Mouse (Mus musculus) forebrain, embryonic 14.5 days (tissue): ENCODE data around the gene Zfp729a. TPM values are rescaled to one million over a fixed set of nuclear protein-coding genes. Genes with fewer than 3 reads are reported as not detected.
A peak's percentile ranks its signal among the peaks of the same experiment; 100 is the strongest.
"Not testable (repeated sequence)": the region's sequence is repeated elsewhere in the genome, so short reads cannot be mapped to it uniquely, and the experiment has no call there.

Experiments
- ATAC-seq: fragments of 200-750 bp; cut with Nextera tagmentation; 2 replicates; pipeline ENCODE4 v1.8.0; 2017; ENCODE audit warnings: mild to moderate bottlenecking, moderate library complexity
- DNase-seq: peaks from one replicate; pipeline ENCODE4 v3.0.0-alpha.2; 2015; ENCODE audit warnings: low spot score
- H3K27ac ChIP-seq: fragments of 300-500 bp; sonication (generic); 2 replicates; pipeline ENCODE4 v1.5.1; 2014; ENCODE audit warnings: low read depth, mild to moderate bottlenecking, control low read depth, low read length, moderate library complexity
- H3K27me3 ChIP-seq: fragments of 300-500 bp; sonication (generic); replicated peaks from 2 replicates; pipeline ENCODE4 v1.6.1; 2014; ENCODE audit warnings: low read length, control low read depth, mixed read lengths; ENCODE audit not compliant: control insufficient read depth, insufficient read depth
- H3K36me3 ChIP-seq: fragments of 300-500 bp; sonication (generic); 2 replicates; pipeline ENCODE4 v1.6.1; 2014; ENCODE audit warnings: low read length, control low read depth; ENCODE audit not compliant: control insufficient read depth, insufficient read depth
- H3K4me1 ChIP-seq: fragments of 300-500 bp; sonication (generic); 2 replicates; pipeline ENCODE4 v1.6.1; 2014; ENCODE audit warnings: antibody characterized with exemption, low read length, control low read depth; ENCODE audit not compliant: control insufficient read depth, insufficient read depth
- H3K4me2 ChIP-seq: fragments of 300-500 bp; sonication (generic); 2 replicates; pipeline ENCODE4 v1.6.1; 2014; ENCODE audit warnings: mild to moderate bottlenecking, control low read depth, low read length
- H3K4me3 ChIP-seq: fragments of 300-500 bp; sonication (generic); 2 replicates; pipeline ENCODE4 v1.5.1; 2014; ENCODE audit warnings: low read depth, low read length, control low read depth
- H3K9ac ChIP-seq: fragments of 300-500 bp; sonication (generic); 2 replicates; pipeline ENCODE4 v1.6.1; 2014; ENCODE audit warnings: mild to moderate bottlenecking, low read length, control low read depth, moderate library complexity
- H3K9me3 ChIP-seq: fragments of 300-500 bp; sonication (generic); replicated peaks from 2 replicates; pipeline ENCODE4 v1.6.1; 2016; ENCODE audit warnings: low read length, control low read depth, mixed read lengths; ENCODE audit not compliant: control insufficient read depth
- WGBS: fragments of 180-500 bp; shearing (Covaris S2); extraction: QIAGEN DNeasy Blood & Tissue Kit; methylation state at CpG from one replicate; pipeline ENCODE4 v1.1.7; 2014; 5-methylcytosine and 5-hydroxymethylcytosine counted together
- polyA plus RNA-seq: library from polyadenylated mRNA; unstranded; fragments of >200 nt; fragmentation: Nextera tagmentation; extraction: Ambion mirVana; gene quantifications from 2 replicates; pipeline ENCODE4 v1.2.1, GENCODE M21; 2014

Zfp729a gene
- polyA plus RNA-seq, result 3.9 and 5.3 TPM in 2 replicates

DNA sequence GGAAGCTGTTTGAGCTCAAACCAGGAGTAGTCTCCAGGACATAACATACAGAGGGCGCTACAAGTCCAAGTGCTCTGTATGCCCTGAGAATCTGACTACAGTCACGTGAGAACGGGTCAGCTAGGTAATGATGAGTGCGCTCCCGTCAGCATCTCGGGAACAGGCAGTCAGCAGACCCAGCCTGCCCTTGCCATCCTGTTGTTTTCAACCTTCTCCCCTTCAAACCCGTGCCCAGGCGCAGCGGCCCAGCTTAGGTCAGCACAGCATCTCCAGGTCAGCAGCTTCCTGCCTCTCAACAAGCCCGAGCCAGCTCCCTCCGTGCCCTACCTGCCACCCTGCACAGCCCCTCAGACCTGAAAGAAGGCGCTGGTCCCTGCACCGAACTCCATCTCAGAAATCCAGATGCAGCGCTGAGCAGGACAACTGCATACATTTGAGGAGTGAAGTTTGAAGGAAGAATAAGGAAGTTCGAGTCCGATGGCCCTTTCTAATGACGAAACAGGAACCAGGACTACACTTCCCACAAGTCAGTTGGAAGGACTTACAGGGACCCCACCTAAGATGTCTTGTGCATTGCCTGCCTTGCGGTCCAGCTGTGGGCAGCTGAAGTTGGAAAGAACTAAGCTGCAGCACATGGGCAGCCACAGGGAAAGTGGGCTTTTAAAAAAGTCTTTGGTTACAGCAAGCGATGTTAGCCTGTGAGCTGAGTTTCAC, at the start of gene Zfp729a, which contains the start of gene Gm49345:
Zfp729a (minus strand) TSS at position 498 of the 714 bp plus-strand sequence.
Gm49345 (minus strand) TSS at position 476 of the 714 bp plus-strand sequence.
- Histone ChIP-seq H3K36me3 (no peaks in the 10 kb centered on the region), H3K27ac (no peak within 1 kb of the TSS), H3K4me3 (peak within 1 kb of the TSS; percentile 72), H3K9me3 (no peaks in the 10 kb centered on the region), H3K4me2 (peak within 1 kb of the TSS; percentile 57), H3K4me1 (no peaks in the 10 kb centered on the region), H3K27me3 (no peaks in the 10 kb centered on the region), H3K9ac (peak within 1 kb of the TSS; percentile 68)
- ATAC-seq (peak; percentile 99), DNase-seq (peak; percentile 97)
- under 1% methylated on average over 19 of the region's 19 CpGs for WGBS

DNA sequence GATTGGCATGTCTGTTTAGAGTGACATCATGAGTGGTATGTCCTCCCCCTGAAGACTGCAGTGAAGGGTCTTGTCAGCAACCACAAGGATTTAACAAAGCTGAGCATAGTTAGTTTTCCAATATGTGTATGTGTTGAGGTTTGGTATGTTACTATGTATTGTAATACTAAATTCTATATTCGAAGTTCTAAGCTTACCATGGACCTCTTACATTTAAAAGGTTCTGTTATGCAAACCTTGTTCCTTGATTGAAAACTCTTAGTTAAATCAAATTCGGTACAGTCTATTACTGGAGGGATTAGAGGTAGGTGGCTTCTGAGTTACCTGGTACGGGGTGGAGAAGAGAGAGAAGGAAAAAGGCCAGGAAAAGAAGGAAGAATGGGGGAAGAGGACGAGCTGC, 49.4 kb upstream of the Zfp729a start, which contains the start of gene Zfp738:
Zfp738 (minus strand) TSS at position 101 of the 400 bp plus-strand sequence.
- Histone ChIP-seq H3K36me3 (no peaks in the 10 kb centered on the region), H3K9me3 (no peaks in the 10 kb centered on the region), H3K9ac (no peak within 1 kb of the TSS), H3K4me2 (no peak within 1 kb of the TSS), H3K27me3 (no peaks in the 10 kb centered on the region), H3K4me1 (peaks cover 4% of the 10 kb centered on the region), H3K4me3 (no peak within 1 kb of the TSS), H3K27ac (no peak within 1 kb of the TSS)
- WGBS, result 82% methylated on average over 4 of the region's 4 CpGs
- ATAC-seq (no peak), DNase-seq (no peak)

GRCm38 (mm10) chr13:67683841-67684240, 46.2 kb upstream of the Zfp729a start:
- ATAC-seq, result peak; percentile 38
- DNase-seq, H3K36me3 ChIP-seq, H3K4me1 ChIP-seq, H3K27ac ChIP-seq, H3K27me3 ChIP-seq, H3K9me3 ChIP-seq: not testable (repeated sequence)
- peak overlapping the region; percentile 75; the same call in 1 of the 2 replicates for H3K9ac ChIP-seq
- peak overlapping the region; percentile 68 for H3K4me3 ChIP-seq
- WGBS, result 76% methylated on average over 2 of the region's 2 CpGs
- peak overlapping the region; percentile 68 for H3K4me2 ChIP-seq

DNA sequence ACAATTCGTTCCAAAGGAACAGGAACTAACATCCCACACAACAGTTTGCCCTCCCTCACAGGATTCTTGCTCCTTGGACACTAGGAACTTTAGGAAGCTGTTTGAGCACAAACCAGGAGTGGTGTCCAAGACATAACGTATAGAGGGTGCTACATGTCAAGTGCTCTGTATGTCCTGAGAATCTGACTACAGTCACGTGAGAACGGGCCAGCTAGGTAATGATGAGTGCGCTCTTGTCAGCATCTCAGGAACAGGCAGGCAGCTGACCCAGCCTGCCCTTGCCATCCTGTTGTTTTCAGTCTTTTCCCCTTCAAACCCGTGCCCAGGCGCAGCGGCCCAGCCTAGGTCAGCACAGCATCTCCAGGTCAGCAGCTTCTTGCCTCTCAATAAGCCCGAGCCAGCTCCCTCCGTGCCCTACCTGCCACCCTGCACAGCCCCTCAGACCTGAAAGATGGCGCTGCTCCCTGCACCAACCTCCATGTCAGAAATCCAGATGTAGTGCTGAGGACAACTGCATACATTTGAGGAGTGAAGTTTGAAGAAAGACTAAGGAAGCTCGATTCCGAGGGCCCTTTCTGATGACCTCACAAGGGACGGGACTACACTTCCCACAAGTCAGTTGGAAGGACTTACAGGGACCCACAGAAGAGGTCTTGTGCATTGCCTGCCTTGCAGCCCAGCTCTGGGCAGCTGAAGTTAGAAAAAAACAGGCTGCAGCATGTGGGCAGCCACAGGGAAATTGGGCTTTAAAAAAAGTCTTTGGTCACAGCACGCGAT, 45.6 kb upstream of the Zfp729a start:
- H3K27me3 ChIP-seq, H3K27ac ChIP-seq, H3K9me3 ChIP-seq, H3K4me1 ChIP-seq, H3K36me3 ChIP-seq: not testable (repeated sequence)
- WGBS, result 13% methylated on average over 16 of the region's 16 CpGs
- Histone ChIP-seq H3K4me3 (peak overlapping the region; percentile 68), H3K4me2 (peak overlapping the region; percentile 68), H3K9ac (peak overlapping the region; percentile 75)
- ATAC-seq, result peak; percentile 100
- DNase-seq, result peak; percentile 95

DNA sequence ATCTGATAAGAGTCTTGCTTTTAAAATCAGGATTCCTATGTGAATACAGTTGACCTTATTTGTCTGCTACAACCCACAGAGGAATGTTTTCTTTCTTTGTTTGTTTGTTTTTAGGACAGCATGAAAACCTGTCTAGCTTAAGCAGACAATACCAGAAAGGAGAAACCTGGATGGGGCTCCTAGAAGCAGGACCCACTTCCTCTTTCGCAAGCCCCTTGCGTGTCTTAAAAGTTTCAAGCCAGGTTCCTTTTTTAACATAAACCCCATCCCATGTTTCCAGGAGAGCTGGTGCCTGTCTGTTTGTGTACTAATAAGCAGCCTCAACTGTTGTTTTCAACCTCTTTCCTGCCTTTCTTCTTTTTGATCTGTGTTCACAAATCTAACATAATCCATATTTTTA, 37.3 kb upstream of the Zfp729a start:
- Histone ChIP-seq H3K36me3 (peaks cover 4% of the 10 kb centered on the region; the same call in 1 of the 2 replicates), H3K27ac (no peak overlapping the region), H3K9ac (no peak overlapping the region), H3K27me3 (no peaks in the 10 kb centered on the region), H3K4me3 (no peak overlapping the region), H3K9me3 (no peaks in the 10 kb centered on the region), H3K4me2 (no peak overlapping the region), H3K4me1 (no peaks in the 10 kb centered on the region)
- WGBS, result 97% methylated on average over 2 of the region's 2 CpGs
- ATAC-seq (no peak), DNase-seq (no peak)

DNA sequence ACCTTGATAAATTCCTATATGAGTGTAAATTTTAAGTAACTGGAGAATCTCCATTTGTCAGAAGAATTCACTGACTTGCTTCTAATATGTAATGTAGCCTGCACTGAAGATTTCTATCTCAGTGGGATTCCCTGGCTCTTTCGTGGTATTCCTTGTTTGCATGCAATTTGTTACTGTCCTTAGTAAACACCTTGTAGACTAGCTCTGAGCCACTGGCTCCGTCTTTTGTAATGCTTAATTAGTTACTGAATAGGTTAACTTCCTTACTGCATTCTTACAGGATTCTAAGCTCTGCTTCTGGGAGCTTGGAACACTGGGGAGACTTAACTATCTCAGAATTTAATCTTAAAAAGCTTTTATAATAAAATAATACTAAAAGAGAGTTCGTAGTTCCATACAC, 14.9 kb upstream of the Zfp729a start:
- WGBS, result 25% methylated on average over 3 of the region's 3 CpGs
- no peak for ATAC-seq
- H3K9ac ChIP-seq, result no peak overlapping the region

DNA sequence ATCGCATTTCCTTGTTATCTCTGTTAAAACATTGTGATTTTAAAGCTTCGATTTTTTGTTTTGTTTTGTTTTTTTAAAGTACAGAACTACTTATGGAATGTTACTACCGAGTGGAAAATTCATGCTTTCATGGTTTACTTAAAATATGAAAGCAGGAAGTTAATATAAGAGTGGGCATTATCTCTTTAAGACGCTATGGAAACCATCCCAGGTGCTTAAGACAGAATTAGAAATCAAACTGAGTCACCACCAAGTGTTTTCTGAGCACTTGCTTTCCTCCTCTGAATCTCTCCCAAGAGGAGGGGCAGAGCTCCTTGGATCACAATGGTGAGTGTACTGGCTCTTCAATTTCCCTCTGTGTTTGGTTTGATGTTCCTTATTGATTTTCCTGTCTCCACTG, 27.5 kb downstream of the Zfp729a start:
- ATAC-seq (no peak), DNase-seq (peak; percentile 0)
- Histone ChIP-seq H3K4me3 (no peak overlapping the region), H3K36me3 (no peaks in the 10 kb centered on the region), H3K9ac (no peak overlapping the region), H3K27ac (no peak overlapping the region), H3K4me1 (no peaks in the 10 kb centered on the region), H3K9me3 (no peaks in the 10 kb centered on the region), H3K4me2 (no peak overlapping the region), H3K27me3 (no peaks in the 10 kb centered on the region)
- 95% methylated on average over 4 of the region's 4 CpGs for WGBS

More for the DNA sequence above, 14.9 kb upstream of the Zfp729a start:
- no peaks in the 10 kb centered on the region for H3K36me3 ChIP-seq
- no peak overlapping the region for H3K4me3 ChIP-seq
- H3K27me3 ChIP-seq, result no peaks in the 10 kb centered on the region
- no peaks in the 10 kb centered on the region for H3K9me3 ChIP-seq
- H3K4me2 ChIP-seq, result no peak overlapping the region
- no peak for DNase-seq
- H3K27ac ChIP-seq, result no peak overlapping the region
- H3K4me1 ChIP-seq, result no peaks in the 10 kb centered on the region

DNA sequence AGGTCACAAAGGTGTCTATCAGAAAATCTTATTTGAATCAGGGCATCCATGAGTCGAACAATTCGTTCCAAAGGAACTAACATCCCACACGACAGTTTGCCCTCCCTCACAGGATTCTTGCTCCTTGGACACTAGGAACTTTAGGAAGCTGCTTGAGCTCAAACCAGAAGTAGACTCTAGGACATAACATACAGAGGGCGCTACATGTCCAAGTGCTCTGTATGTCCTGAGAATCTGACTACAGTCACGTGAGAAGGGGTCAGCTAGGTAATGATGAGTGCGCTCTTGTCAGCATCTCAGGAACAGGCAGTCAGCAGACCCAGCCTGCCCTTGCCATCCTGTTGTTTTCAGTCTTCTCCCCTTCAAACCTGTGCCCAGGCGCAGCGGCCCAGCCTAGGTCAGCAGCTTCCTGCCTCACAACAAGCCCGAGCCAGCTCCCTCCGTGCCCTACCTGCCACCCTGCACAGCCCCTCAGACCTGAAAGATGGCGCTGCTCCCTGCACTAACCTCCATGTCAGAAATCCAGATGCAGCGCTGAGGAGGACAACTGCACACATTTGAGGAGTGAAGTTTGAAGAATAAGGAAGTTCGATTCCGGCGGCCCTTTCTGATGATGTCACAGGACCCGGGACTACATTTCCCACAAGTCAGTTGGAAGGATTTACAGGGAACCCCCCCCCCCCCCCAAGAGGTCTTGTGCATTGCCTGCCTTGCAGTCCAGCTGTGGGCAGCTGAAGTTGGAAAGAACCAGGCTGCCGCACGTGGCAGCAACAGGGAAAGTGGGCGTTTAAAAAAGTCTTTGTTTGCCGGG, 28.3 kb downstream of the Zfp729a start, which contains the start of gene Zfp729b:
Zfp729b (minus strand) TSS at position 642 of the 811 bp plus-strand sequence.
- 5% methylated on average over 20 of the region's 20 CpGs for WGBS
- DNase-seq (peak; percentile 95), ATAC-seq (peak; percentile 97)
- H3K27ac ChIP-seq, result no peak within 1 kb of the TSS
- H3K27me3 ChIP-seq, result no peaks in the 10 kb centered on the region
- no peaks in the 10 kb centered on the region for H3K9me3 ChIP-seq
- H3K4me1 ChIP-seq, result no peaks in the 10 kb centered on the region
- H3K9ac ChIP-seq, result peak within 1 kb of the TSS; percentile 72
- H3K4me3 ChIP-seq, result peak within 1 kb of the TSS; percentile 64
- no peaks in the 10 kb centered on the region for H3K36me3 ChIP-seq
- H3K4me2 ChIP-seq, result peak within 1 kb of the TSS; percentile 58
